Mouse (Mus musculus) colon, adult 2 months (tissue): Measurements from ENCODE around the gene Tnfrsf4. TPM values are rescaled to one million over a fixed set of nuclear protein-coding genes. Genes with fewer than 3 reads are reported as not detected.

Experiments used
- polyA plus RNA-seq: library from polyadenylated mRNA; depleted of rRNA; stranded (reverse); fragments of >200 nt; gene quantifications from 2 replicates; pipeline ENCODE4 v1.2.3, GENCODE M21; 2012; rRNA removed

Tnfrsf4 gene
- 5.3 and 6.2 TPM in 2 replicates for polyA plus RNA-seq

GRCm38 (mm10) chr4:156013637-156014036, at the start of gene Tnfrsf4:
Gene Tnfrsf4 (plus strand): TSS chr4:156013843.

GRCm38 (mm10) chr4:155992241-155992905, 21.3 kb upstream of the Tnfrsf4 start, which contains the start of the genes B3galt6 and Sdf4:
Gene B3galt6 (minus strand): TSS chr4:155992649.
Gene Sdf4 (plus strand): TSS chr4:155992872.

GRCm38 (mm10) chr4:156026013-156026412, 12.4 kb downstream of the Tnfrsf4 start, which contains the start of gene Tnfrsf18:
Gene Tnfrsf18 (plus strand): TSS chr4:156026164.

GRCm38 (mm10) chr4:156059261-156059660, 45.6 kb downstream of the Tnfrsf4 start, which contains the start of gene Ttll10:
Gene Ttll10 (minus strand): TSS chr4:156059414.

Other genes with a start within 250 kb of the Tnfrsf4 start
- gene Vwa1, start 239.1 kb upstream of the Tnfrsf4 start, polyA plus RNA-seq = 17.4 and 17.5 TPM in 2 replicates
- 0.35 and 0.52 TPM in 2 replicates for gene Tmem88b, start 228.0 kb upstream of the Tnfrsf4 start, polyA plus RNA-seq
- not detected in 2 replicates for gene Ankrd65, start 223.4 kb upstream of the Tnfrsf4 start, polyA plus RNA-seq
- 46.5 and 51.8 TPM in 2 replicates for gene Mrpl20, start 211.0 kb upstream of the Tnfrsf4 start, polyA plus RNA-seq
- 67.5 and 73.1 TPM in 2 replicates for gene Ccnl2, start 201.4 kb upstream of the Tnfrsf4 start, polyA plus RNA-seq
- 156 and 218 TPM in 2 replicates for gene Aurkaip1, start 182.6 kb upstream of the Tnfrsf4 start, polyA plus RNA-seq
- gene Mxra8, start 174.2 kb upstream of the Tnfrsf4 start, polyA plus RNA-seq = 198 and 240 TPM in 2 replicates
- 158 and 173 TPM in 2 replicates for gene Dvl1, start 166.4 kb upstream of the Tnfrsf4 start, polyA plus RNA-seq
- gene Tas1r3, start 150.5 kb upstream of the Tnfrsf4 start, polyA plus RNA-seq = 2.1 and 2.5 TPM in 2 replicates
- gene Cptp, start 144.4 kb upstream of the Tnfrsf4 start, polyA plus RNA-seq = 42.9 and 61.8 TPM in 2 replicates
- gene Ints11, start 144.3 kb upstream of the Tnfrsf4 start, polyA plus RNA-seq = 31.6 and 35.5 TPM in 2 replicates
- 67.3 and 77.5 TPM in 2 replicates for gene Pusl1, start 122.1 kb upstream of the Tnfrsf4 start, polyA plus RNA-seq
- gene Acap3, start 122.0 kb upstream of the Tnfrsf4 start, polyA plus RNA-seq = 33.5 and 33.9 TPM in 2 replicates
- 117 and 241 TPM in 2 replicates for gene Ube2j2, start 70.0 kb upstream of the Tnfrsf4 start, polyA plus RNA-seq
- gene C1qtnf12, start 51.5 kb upstream of the Tnfrsf4 start, polyA plus RNA-seq = 17.3 and 30.6 TPM in 2 replicates
- 9.6 and 10.5 TPM in 2 replicates for gene B3galt6, start 21.2 kb upstream of the Tnfrsf4 start, polyA plus RNA-seq
- gene Sdf4, start 21.0 kb upstream of the Tnfrsf4 start, polyA plus RNA-seq = 61.7 and 70.0 TPM in 2 replicates
- gene Tnfrsf18, start 12.3 kb downstream of the Tnfrsf4 start, polyA plus RNA-seq = 5.0 and 6.4 TPM in 2 replicates
- 27.0 and 29.4 TPM in 2 replicates for gene Ttll10, start 45.6 kb downstream of the Tnfrsf4 start, polyA plus RNA-seq
- gene 9430015G10Rik, start 96.1 kb downstream of the Tnfrsf4 start, polyA plus RNA-seq = 14.3 and 19.4 TPM in 2 replicates
- 0.47 and 0.79 TPM in 2 replicates for gene Rnf223, start 116.7 kb downstream of the Tnfrsf4 start, polyA plus RNA-seq
- gene Agrn, start 183.6 kb downstream of the Tnfrsf4 start, polyA plus RNA-seq = 54.9 and 60.1 TPM in 2 replicates
- 5.8 and 9.0 TPM in 2 replicates for gene Isg15, start 187.0 kb downstream of the Tnfrsf4 start, polyA plus RNA-seq
- gene AW011738, start 189.5 kb downstream of the Tnfrsf4 start, polyA plus RNA-seq = 1.1 and 1.2 TPM in 2 replicates
- 0.05 and 0.13 TPM in 2 replicates for gene Perm1, start 202.0 kb downstream of the Tnfrsf4 start, polyA plus RNA-seq
- gene Plekhn1, start 221.0 kb downstream of the Tnfrsf4 start, polyA plus RNA-seq = 50.0 and 54.1 TPM in 2 replicates
- 55.0 and 58.5 TPM in 2 replicates for gene Noc2l, start 222.2 kb downstream of the Tnfrsf4 start, polyA plus RNA-seq
- gene Samd11, start 241.8 kb downstream of the Tnfrsf4 start, polyA plus RNA-seq = 0.29 and 1.1 TPM in 2 replicates